Mouse (Mus musculus): ENCODE results near the gene Camk2g.

DNA sequence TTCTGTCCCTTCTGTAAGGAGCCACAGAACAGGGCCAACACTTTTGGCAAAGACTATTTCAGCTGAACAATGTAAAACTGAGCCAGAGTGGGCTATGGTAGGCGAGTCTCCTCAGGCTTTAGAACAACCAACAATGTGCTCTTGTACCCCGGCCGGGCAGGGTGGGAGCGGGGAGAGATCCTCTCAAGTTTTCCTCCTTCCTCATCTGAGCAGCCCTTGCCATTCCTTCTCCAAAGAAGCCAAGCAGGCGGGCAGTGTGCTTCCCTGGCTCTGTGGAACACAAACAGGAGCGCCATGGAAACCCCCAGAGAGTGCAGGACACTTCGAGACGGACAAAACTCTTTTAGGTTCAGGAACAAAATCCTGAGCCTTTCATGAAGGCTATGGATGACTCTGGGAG, 15.4 kb downstream of the Camk2g start:
- TF ChIP-seq E2F4 (IDR thresholded peaks at IDR 0.05; ENCODE audit: insufficient read depth) (no peak), MAX (IDR thresholded peaks at IDR 0.05; ENCODE audit: low read depth) (no peak), POLR2AphosphoS2 (IDR thresholded peaks at IDR 0.05; ENCODE audit: insufficient read length, low read depth) (no peak), CEBPB (IDR thresholded peaks at IDR 0.05; ENCODE audit: insufficient read depth, poor library complexity, severe bottlenecking) (no peak), USF1 (IDR thresholded peaks at IDR 0.05; ENCODE audit: low read depth) (no peak), POLR2A (IDR thresholded peaks at IDR 0.05; ENCODE audit: insufficient read length, low read depth) (no peak), TCF3 (IDR thresholded peaks at IDR 0.05; ENCODE audit: insufficient read length, low read depth) (no peak), MYOD1 (IDR thresholded peaks at IDR 0.05; ENCODE audit: control insufficient read depth in 1 of 3, insufficient read length in 2 of 3, low read depth in 2 of 3) (no peak), REST (IDR thresholded peaks at IDR 0.05; ENCODE audit: insufficient read depth, insufficient read length) (no peak), SRF (IDR thresholded peaks at IDR 0.05; ENCODE audit: control insufficient read depth, insufficient read length, low read depth) (no peak), MYOG (IDR thresholded peaks at IDR 0.05; ENCODE audit: control insufficient read depth in 1 of 3, insufficient read depth in 1 of 3, insufficient read length in 2 of 3, low read depth in 2 of 3) (no peak), TCF12 (IDR thresholded peaks at IDR 0.05; ENCODE audit: insufficient read depth, poor library complexity, severe bottlenecking) (no peak)

All from myocyte (in vitro differentiated cells).